Mouse (Mus musculus) cerebellum, adult (tissue): ENCODE results near the gene Acly.

ENCODE experiments used
- ATAC-seq: cut with Nextera tagmentation; 2 replicates; pipeline ENCODE4 v1.9.2; 2017; ENCODE audit warnings: mild to moderate bottlenecking, moderate library complexity, mixed read lengths; ENCODE audit not compliant: insufficient number of reproducible peaks, low FRiP score, low TSS enrichment

Gene Acly

GRCm38 (mm10) chr11:100462699-100463098, 65.1 kb downstream of the Acly start:
- ATAC-seq, result no peak

DNA sequence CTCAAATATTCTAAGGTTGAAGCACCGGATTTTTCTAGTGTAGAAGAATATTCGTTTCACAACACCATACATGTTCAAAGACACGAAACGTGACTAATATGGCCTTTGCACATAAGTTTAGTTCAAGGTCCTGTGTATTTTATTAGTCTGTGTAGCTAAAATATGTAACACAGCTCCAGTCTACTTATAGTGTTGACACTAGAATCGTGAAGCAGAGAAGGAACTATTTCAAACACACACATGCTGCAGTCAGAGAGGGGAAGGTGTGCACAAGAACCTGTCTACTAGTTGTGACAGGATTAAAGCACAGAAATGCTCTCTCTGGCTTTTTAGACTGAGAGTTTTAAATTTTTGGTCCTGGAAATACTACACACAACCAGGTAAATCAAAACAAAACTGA, 70.1 kb downstream of the Acly start:
- no peak for ATAC-seq

DNA sequence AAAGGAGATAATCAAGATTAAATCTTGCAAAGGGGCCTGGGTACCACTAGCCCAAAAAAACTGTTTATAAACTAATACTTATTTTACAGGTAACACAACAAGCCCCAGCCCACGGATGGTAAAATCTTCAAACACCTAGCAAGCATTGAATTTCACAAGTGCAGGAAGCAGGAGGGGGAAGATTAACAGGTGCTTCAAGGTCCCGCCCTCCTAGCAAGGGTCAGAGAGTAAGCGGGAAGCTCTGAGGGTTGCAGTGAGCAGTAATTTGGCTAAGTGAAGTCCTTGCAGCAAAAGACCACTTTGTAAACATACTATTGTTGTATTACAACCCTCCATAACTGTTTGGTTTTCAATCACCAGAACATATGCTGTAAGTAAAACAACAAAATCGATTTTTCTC, 70.6 kb downstream of the Acly start:
- ATAC-seq, result no peak

DNA sequence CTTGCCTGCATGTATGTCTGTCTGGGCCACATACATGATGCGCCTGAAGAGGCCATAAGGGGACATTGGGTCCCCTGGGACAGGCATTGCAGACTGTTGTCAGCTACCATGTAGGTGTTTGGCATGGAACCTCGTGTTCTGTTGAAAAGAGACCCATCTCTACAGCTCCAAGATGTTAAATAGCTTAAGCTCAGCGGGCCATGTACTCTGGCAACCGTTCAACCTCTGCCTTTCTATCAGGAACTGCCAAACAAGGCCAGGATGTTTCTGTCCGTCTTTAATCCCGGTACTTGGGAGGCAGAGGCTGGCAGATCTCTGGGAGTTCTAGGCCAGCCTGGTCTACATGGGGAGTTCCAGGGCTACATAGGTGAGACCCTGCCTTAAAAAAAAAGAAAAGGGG, 85.2 kb downstream of the Acly start:
- ATAC-seq, result no peak

- ATAC-seq, result no peak
These were observed 86.0 kb downstream of the Acly start, which contains the start of the genes Nt5c3b and Klhl10 for GRCm38 (mm10) chr11:100441797-100442196. Gene Nt5c3b (minus strand): TSS chr11:100441808. Gene Klhl10 (plus strand): TSS chr11:100441917.

DNA sequence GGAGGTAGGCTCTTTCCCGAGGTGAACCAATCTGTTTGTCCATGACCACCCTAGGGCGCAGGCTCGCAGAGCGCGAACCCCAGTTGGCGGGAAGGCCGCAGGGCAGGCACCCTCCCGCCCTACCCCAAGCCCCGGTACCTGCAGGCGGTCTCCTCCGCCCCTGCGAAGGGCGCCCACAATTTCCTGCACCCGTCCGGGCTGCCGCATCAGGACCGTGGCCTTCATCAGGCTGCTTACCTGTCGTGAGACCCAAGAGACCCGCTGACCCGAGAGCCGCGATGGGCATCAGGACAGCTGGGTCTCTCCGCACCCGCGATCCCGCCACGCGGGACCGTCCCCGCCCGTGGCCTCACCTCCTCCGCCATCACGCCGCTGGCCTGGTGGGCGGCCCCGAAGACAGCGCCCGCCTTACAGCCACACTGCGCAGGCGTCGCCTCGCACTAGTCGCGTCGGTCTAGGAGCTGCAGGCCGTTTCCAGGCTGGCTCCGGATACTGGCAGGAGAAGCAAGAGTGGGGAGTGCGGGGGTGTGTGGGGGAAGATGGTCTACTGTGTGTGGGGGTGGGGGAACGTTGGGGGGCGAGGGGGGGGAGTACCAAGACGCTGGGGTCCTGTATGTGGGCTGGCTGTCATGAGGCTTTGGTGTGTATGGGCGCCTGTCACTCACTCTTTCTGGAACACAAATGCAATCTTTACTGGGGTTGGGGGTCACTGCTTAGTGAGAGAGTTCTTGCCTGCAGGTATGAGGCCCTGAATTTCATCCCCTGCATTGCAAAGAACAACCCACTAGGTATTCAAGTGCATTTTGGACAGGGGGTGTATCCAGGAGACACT, 86.9 kb downstream of the Acly start:
- ATAC-seq, result peak; percentile 87; the same call in 1 of the 2 replicates

GRCm38 (mm10) chr11:100437901-100438300, 89.9 kb downstream of the Acly start:
- no peak for ATAC-seq

- no peak for ATAC-seq
These were observed 92.0 kb downstream of the Acly start for GRCm38 (mm10) chr11:100435678-100436246.

DNA sequence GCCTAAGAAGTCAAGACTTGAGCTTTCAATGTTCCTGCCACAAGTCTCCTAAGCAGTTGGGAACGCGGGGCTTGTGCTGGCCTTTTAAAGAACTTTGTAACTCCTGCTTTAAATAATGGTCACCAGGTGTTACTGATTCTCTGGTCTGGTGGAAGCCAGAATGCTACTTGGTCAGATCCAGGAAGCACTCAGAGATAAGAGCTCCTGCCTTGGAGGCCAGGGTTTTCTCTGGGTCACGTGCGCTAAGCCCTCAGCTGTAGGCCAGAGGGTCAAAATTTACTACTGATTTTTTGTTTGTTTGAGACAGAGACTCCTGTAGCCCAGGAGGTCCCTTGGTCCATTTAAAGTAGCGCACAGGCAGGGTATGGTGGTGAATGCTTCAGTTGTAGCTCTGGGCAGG, 95.8 kb downstream of the Acly start:
- ATAC-seq, result no peak

GRCm38 (mm10) chr11:100430052-100430451, 97.7 kb downstream of the Acly start:
- ATAC-seq, result no peak

- no peak for ATAC-seq
These were observed 99.1 kb downstream of the Acly start for GRCm38 (mm10) chr11:100428612-100429199.

DNA sequence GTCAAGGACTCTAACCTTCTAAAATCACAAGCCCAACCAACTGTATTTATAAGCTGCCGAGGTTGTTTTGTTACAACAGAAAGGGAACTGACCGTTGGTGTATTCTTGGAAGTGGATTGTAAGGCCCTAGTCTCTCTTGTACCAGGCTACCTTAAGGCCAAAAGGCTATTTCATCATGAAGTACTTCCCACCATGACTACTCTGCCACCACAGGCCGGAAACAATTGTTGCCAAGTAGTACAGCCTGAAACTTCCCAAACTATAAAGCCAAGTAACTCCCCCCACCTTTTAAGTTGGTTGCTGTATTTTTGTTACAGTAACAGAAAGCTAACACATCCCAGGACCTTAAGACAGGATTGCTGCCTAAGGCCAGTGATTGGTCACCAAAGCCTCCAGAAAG, 101.0 kb downstream of the Acly start:
- ATAC-seq, result no peak
